Mouse (Mus musculus) thymus, adult 2 months (tissue): ENCODE results near the gene Cdc42ep3.

Source experiments
- CTCF ChIP-seq: fragments of 200-500 bp; IDR thresholded peaks from 2 replicates; pipeline ENCODE4 v1.5.1; 2012; ENCODE audit warnings: mild to moderate bottlenecking, control low read depth, low read length, moderate library complexity, borderline replicate concordance; ENCODE audit not compliant: control insufficient read depth, poor library complexity, insufficient read depth; ENCODE audit errors: extremely low read depth
- POLR2A ChIP-seq: fragments of 200-500 bp; IDR thresholded peaks from 2 replicates; pipeline ENCODE4 v1.6.1; 2012; ENCODE audit warnings: mild to moderate bottlenecking, low read length, control low read depth, moderate library complexity; ENCODE audit not compliant: control insufficient read depth, poor library complexity, insufficient read depth; ENCODE audit errors: extremely low read depth

- TF ChIP-seq CTCF, result no peak
- TF ChIP-seq POLR2A, result no peak
Observed at GRCm38 (mm10) chr17:79317085-79317751, 37.7 kb downstream of the Cdc42ep3 start.
